Mouse (Mus musculus) bone marrow macrophage, adult 2 months (primary cell): ENCODE measurements around the gene Prdx6.

Experiments used
- CTCF ChIP-seq: IDR thresholded peaks from 2 replicates; pipeline ENCODE4 v1.5.1; 2012; ENCODE audit warnings: low read depth, mild to moderate bottlenecking, low read length, moderate library complexity
- POLR2A ChIP-seq: IDR thresholded peaks from 2 replicates; pipeline ENCODE4 v1.6.1; 2012; ENCODE audit warnings: mild to moderate bottlenecking, low read depth, low read length, borderline replicate concordance

GRCm38 (mm10) chr1:161224837-161225236 is 26.2 kb downstream of the Prdx6 start:
- no peak for TF ChIP-seq POLR2A
- TF ChIP-seq CTCF, result no peak
